Mouse (Mus musculus) liver, embryonic 16.5 days (tissue): ENCODE results near the gene Arel1. TPM values are rescaled to one million over a fixed set of nuclear protein-coding genes. Genes with fewer than 3 reads are reported as not detected.

Experiments used
- ATAC-seq: fragments of 200-750 bp; cut with Nextera tagmentation; 2 replicates; pipeline ENCODE4 v1.8.0; 2017; ENCODE audit warnings: low read depth, mild to moderate bottlenecking, moderate number of reproducible peaks, moderate library complexity
- H3K27ac ChIP-seq: fragments of 300-500 bp; sonication (generic); 2 replicates; pipeline ENCODE4 v1.5.1; 2014; ENCODE audit warnings: mild to moderate bottlenecking, low read length
- H3K27me3 ChIP-seq: fragments of 300-500 bp; sonication (generic); 2 replicates; pipeline ENCODE4 v1.6.1; 2014; ENCODE audit warnings: low read depth, low read length, mixed read lengths; ENCODE audit not compliant: control insufficient read depth, insufficient read depth
- H3K36me3 ChIP-seq: fragments of 300-500 bp; sonication (generic); 2 replicates; pipeline ENCODE4 v1.6.1; 2014; ENCODE audit warnings: mild to moderate bottlenecking; ENCODE audit not compliant: control insufficient read depth, insufficient read depth
- H3K4me1 ChIP-seq: fragments of 300-500 bp; sonication (generic); 2 replicates; pipeline ENCODE4 v1.6.1; 2014; ENCODE audit warnings: low read depth, low read length, mixed read lengths; ENCODE audit not compliant: control insufficient read depth
- H3K4me2 ChIP-seq: fragments of 300-500 bp; sonication (generic); 2 replicates; pipeline ENCODE4 v1.6.1; 2014; ENCODE audit warnings: low read depth, low read length, mixed read lengths
- H3K4me3 ChIP-seq: fragments of 300-500 bp; sonication (generic); 2 replicates; pipeline ENCODE4 v1.5.1; 2014; ENCODE audit warnings: low read depth, mild to moderate bottlenecking, low read length
- H3K9ac ChIP-seq: fragments of 300-500 bp; sonication (generic); 2 replicates; pipeline ENCODE4 v1.6.1; 2014; ENCODE audit warnings: low read depth, low read length
- H3K9me3 ChIP-seq: fragments of 300-500 bp; sonication (generic); replicated peaks from 2 replicates; pipeline ENCODE4 v1.6.1; 2016; ENCODE audit warnings: low read length; ENCODE audit not compliant: control insufficient read depth
- WGBS: fragments of 180-500 bp; shearing (Covaris S2); extraction: QIAGEN DNeasy Blood & Tissue Kit; methylation state at CpG from one replicate; pipeline ENCODE4 v1.1.7; 2014; ENCODE audit not compliant: insufficient replicate concordance; 5-methylcytosine and 5-hydroxymethylcytosine counted together
- polyA plus RNA-seq: library from polyadenylated mRNA; unstranded; fragments of >200 nt; fragmentation: Nextera tagmentation; extraction: Ambion mirVana; gene quantifications from 2 replicates; pipeline ENCODE4 v1.2.1, GENCODE M21; 2015

Gene Arel1
- polyA plus RNA-seq, 1 experiment from 2014 or later: 16.5 TPM

DNA sequence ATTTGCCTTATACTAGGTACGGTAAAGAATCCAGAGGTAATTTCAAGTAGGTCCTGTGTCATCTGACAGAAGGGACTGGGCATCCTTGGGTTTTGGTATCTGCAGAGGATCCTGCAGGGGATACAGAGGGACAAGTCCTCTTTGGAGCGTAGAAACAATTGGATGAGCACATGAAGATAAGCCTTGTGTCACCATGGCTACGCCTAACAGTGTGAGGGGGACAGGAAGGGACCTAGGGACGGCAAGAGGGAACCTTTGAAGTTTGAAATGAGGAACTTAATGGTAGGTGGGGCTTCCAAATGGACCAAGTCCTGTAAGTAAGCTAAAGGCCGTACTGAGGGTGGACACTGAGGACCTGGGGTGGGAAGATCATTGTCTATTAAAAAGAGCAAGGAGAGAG lies 73.4 kb downstream of the Arel1 start:
- H3K4me1 ChIP-seq: no peaks in the 10 kb centered on the region
- no peak overlapping the region for H3K4me3 ChIP-seq
- no peaks in the 10 kb centered on the region for H3K36me3 ChIP-seq
- no peak overlapping the region for H3K9ac ChIP-seq
- H3K9me3 ChIP-seq: no peaks in the 10 kb centered on the region
- WGBS: 40% methylated on average over 5 of the region's 5 CpGs
- no peaks in the 10 kb centered on the region for H3K27me3 ChIP-seq
- no peak for ATAC-seq
- H3K4me2 ChIP-seq: no peak overlapping the region
- H3K27ac ChIP-seq: no peak overlapping the region

DNA sequence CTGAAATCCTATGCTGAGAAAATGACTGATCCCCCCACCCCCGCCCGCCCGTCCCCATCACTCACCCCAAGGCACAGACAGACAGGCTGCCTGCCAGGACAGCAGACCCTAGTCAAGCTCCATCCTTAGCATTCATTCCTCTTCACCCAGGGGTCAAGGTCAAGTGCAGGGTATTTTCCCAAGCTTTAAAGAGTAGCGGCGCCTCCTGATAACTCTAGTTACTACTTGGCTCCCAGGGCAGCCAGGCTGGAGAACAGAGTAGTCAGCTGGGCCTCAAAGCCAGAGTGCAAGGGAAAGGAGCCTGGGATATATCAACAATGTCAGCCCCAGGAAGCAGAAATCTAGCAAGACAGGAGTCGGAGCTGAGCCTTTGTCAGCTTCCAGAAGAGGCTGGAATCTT lies 74.5 kb downstream of the Arel1 start:
- no peak overlapping the region for H3K4me3 ChIP-seq
- 78% methylated on average over 6 of the region's 6 CpGs for WGBS
- H3K4me1 ChIP-seq: no peaks in the 10 kb centered on the region
- H3K27me3 ChIP-seq: no peaks in the 10 kb centered on the region
- H3K9me3 ChIP-seq: no peaks in the 10 kb centered on the region
- no peak for ATAC-seq
- H3K9ac ChIP-seq: no peak overlapping the region
- H3K36me3 ChIP-seq: no peaks in the 10 kb centered on the region
- no peak overlapping the region for H3K27ac ChIP-seq
- no peak overlapping the region for H3K4me2 ChIP-seq

DNA sequence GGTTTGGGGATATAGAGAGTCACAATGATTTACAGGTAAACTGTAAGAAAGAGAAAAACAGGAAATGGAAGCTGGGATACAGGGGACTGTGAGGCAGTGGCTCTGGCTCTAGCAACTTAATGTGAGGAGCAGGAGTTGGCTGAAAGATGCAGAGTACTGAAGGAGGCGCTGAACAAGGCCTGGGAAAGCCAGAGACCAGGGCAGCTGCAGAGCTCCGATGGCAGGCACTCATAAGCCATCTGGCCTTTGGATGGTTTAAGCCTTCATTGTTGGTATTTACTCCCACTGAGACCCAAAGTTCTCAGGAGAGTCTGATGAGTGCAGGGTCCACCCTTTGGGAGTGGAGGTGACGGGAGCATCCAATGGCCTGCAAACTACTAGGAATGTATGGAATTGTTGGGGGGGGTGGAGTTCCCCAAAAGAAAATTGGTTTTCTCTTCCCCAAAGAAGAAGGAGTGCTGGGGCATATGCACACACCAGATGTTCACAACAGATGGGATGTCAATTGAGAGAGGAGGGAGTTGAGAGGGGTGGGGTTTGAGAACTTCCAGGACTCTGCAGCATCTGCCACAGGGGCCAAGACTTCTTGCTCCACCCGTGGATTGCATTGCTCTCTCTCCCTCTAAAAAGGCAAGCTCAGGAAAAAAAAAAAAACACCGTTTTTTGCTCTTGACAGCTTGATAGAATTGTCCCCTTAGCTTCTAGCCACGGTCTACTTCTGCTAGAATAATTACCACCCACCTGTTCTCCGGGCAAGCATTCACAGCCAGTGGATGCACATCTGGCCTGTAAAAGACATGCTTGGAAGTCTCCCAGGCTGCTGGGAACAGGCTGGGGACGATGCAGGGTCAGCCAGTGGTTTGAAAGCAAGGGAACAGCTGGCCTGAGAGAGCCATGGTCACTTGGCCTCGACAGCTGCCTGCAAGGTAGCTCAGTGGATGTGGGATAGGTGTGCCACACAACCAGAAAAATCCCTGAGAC lies 76.8 kb downstream of the Arel1 start:
- Histone ChIP-seq H3K27me3 (no peaks in the 10 kb centered on the region), H3K27ac (no peak overlapping the region), H3K9ac (no peak overlapping the region), H3K4me2 (no peak overlapping the region), H3K4me1 (no peaks in the 10 kb centered on the region), H3K36me3 (no peaks in the 10 kb centered on the region), H3K9me3 (no peaks in the 10 kb centered on the region), H3K4me3 (no peak overlapping the region)
- no peak for ATAC-seq
- WGBS: 44% methylated on average over 9 of the region's 9 CpGs

DNA sequence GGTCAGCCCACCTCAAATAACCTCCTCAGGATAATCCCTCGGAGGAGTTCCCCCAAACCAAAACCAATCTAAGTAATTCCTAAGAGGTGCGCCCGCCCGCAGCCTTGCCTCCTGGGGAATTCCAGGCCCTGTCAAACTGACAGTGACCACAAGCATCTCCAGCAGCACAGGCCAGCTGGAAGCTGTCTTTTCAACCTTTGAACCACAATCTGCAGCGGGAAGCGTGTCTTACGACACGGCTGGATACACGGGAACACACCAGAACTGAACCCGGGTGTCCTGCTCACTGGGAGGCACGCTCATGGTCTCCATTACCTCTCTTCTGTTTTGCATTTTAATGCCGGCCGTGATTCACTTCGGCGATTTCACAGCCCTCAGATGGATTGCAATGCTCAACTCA lies 80.4 kb downstream of the Arel1 start:
- Histone ChIP-seq H3K4me2 (no peak overlapping the region), H3K4me3 (no peak overlapping the region), H3K27me3 (no peaks in the 10 kb centered on the region), H3K9me3 (no peaks in the 10 kb centered on the region), H3K9ac (no peak overlapping the region), H3K4me1 (no peaks in the 10 kb centered on the region), H3K27ac (no peak overlapping the region), H3K36me3 (no peaks in the 10 kb centered on the region)
- WGBS: 65% methylated on average over 15 of the region's 15 CpGs
- ATAC-seq: no peak

DNA sequence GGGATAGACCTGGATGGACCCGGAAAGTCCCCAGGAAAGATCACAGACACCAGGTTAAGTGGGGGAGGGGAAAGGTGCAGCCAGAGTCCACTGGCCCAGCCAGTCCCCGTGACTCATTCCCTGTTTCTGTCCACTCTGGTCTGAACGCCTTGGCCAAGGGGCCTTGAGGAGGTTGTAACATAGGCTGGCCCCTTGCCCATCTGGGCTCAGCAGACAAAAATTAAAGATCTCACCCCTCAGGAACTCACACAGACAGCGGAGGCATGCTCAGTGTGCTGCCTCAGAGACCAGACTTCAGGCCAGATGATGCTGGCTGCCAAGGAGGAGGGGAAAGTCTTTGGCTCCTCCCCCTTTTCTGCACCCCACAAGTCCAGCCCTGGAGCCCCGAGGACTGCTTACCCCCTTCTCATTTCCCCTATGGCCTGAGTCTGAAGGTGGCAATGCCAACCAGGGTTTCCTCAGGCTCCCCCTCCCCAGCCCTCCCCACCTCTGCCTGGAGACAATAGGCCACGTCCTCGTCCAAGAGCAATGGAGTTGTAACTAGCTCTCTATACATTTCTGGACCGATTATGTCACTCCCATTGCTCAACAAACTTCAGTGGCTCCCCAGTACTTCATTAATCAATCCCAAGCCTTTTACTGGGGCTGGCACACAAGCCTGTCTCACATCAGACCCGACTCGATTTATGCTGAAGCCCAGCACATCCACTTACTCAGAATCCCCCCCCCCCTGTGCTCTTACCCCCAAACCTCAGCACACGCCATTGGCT lies 85.4 kb downstream of the Arel1 start:
- no peaks in the 10 kb centered on the region for H3K9me3 ChIP-seq
- 0 out of 2 replicates have a peak, but pooled peaks cover 2% of the 10 kb centered on the region for H3K27me3 ChIP-seq
- H3K4me2 ChIP-seq: no peak overlapping the region
- no peak overlapping the region for H3K9ac ChIP-seq
- no peak overlapping the region for H3K27ac ChIP-seq
- no peaks in the 10 kb centered on the region for H3K36me3 ChIP-seq
- 52% methylated on average over 11 of the region's 11 CpGs for WGBS
- H3K4me3 ChIP-seq: no peak overlapping the region
- no peak for ATAC-seq
- H3K4me1 ChIP-seq: no peaks in the 10 kb centered on the region

- Histone ChIP-seq H3K4me1 (no peaks in the 10 kb centered on the region), H3K27ac (no peak overlapping the region), H3K9me3 (no peaks in the 10 kb centered on the region), H3K4me2 (no peak overlapping the region), H3K9ac (no peak overlapping the region), H3K36me3 (no peaks in the 10 kb centered on the region), H3K4me3 (no peak overlapping the region), H3K27me3 (0 out of 2 replicates have a peak, but pooled peaks cover 2% of the 10 kb centered on the region)
- ATAC-seq: no peak
- 64% methylated on average over 7 of the region's 7 CpGs for WGBS
Observed at GRCm38 (mm10) chr12:84884423-84885076, 86.2 kb downstream of the Arel1 start.

DNA sequence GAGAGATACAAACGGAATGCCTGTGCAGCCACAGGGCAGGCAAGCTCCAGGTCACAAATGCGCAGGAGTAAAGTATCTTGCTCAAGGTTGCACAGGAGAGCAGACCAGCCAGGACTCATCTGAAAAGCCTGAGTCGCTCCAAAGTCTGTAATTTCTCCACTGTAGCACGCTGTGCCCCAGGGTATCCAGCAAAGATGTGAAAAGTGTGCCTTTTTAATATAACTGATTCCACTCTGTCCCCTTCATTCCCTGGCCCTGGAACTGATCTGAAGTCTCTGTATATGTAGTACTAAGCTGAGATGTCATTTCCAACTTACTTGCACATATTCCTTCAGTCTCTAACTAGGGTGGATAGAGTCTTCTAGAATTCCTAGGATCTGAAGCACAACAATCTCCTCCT lies 87.9 kb downstream of the Arel1 start:
- no peaks in the 10 kb centered on the region for H3K36me3 ChIP-seq
- no peak overlapping the region for H3K9ac ChIP-seq
- ATAC-seq: no peak
- H3K27me3 ChIP-seq: peaks cover 7% of the 10 kb centered on the region
- H3K4me3 ChIP-seq: no peak overlapping the region
- H3K4me2 ChIP-seq: no peak overlapping the region
- H3K4me1 ChIP-seq: no peaks in the 10 kb centered on the region
- WGBS: 62% methylated on average over 4 of the region's 4 CpGs
- no peak overlapping the region for H3K27ac ChIP-seq
- H3K9me3 ChIP-seq: no peaks in the 10 kb centered on the region

- peaks cover 34% of the 10 kb centered on the region for H3K27me3 ChIP-seq
- ATAC-seq: no peak
- peaks cover 10% of the 10 kb centered on the region for H3K4me1 ChIP-seq
- no peak overlapping the region for H3K9ac ChIP-seq
- H3K27ac ChIP-seq: no peak overlapping the region
- no peaks in the 10 kb centered on the region for H3K36me3 ChIP-seq
- H3K9me3 ChIP-seq: no peaks in the 10 kb centered on the region
- 55% methylated on average over 11 of the region's 11 CpGs for WGBS
- H3K4me3 ChIP-seq: no peak overlapping the region
- H3K4me2 ChIP-seq: no peak overlapping the region
Observed at GRCm38 (mm10) chr12:84880091-84880490, 90.6 kb downstream of the Arel1 start.
